Mouse (Mus musculus) erythroblast, embryonic 14.5 days (primary cell): ENCODE data around the gene AW146154. TPM values are rescaled to one million over a fixed set of nuclear protein-coding genes. Genes with fewer than 3 reads are reported as not detected.
A peak's percentile ranks its signal among the peaks of the same experiment; 100 is the strongest.
"Not testable (repeated sequence)": the region's sequence is repeated elsewhere in the genome, so short reads cannot be mapped to it uniquely, and the experiment has no call there.

Source experiments
- H3K27me3 ChIP-seq: 2 replicates; pipeline ENCODE4 v1.6.1; 2012; ENCODE audit warnings: inconsistent platforms; ENCODE audit not compliant: control insufficient read depth
- H3K36me3 ChIP-seq: 2 replicates; pipeline ENCODE4 v1.6.1; 2012; ENCODE audit warnings: mild to moderate bottlenecking, inconsistent platforms; ENCODE audit not compliant: control insufficient read depth
- H3K4me1 ChIP-seq: 2 replicates; pipeline ENCODE4 v1.6.1; 2012; ENCODE audit warnings: inconsistent platforms; ENCODE audit not compliant: control insufficient read depth
- H3K4me3 ChIP-seq: replicated peaks from 2 replicates; pipeline ENCODE3; 2012; ENCODE audit warnings: moderate library complexity, mild to moderate bottlenecking, inconsistent platforms
- H3K9me3 ChIP-seq: 2 replicates; pipeline ENCODE4 v1.6.1; 2012; ENCODE audit warnings: low read length, inconsistent platforms, mixed read lengths; ENCODE audit not compliant: control insufficient read depth
- GATA1 ChIP-seq: IDR thresholded peaks from 2 replicates; pipeline ENCODE4 v1.6.1; 2012; ENCODE audit warnings: low read length, inconsistent platforms, mixed read lengths
- TAL1 ChIP-seq: IDR thresholded peaks from 3 replicates; pipeline ENCODE4 v1.6.1; 2012; ENCODE audit warnings: low read length, inconsistent platforms, mixed read lengths
- polyA plus RNA-seq: library from polyadenylated mRNA; stranded (reverse); fragments of >175 nt; gene quantifications from 2 replicates; pipeline ENCODE4 v1.2.3, GENCODE M21; 2012

The AW146154 gene
- not detected in 2 replicates for polyA plus RNA-seq

GRCm38 (mm10) chr7:41499389-41500049 is at the start of gene AW146154, which contains the start of gene Gm20449:
TSS of gene AW146154 (minus strand) at chr7:41499890.
TSS of gene Gm20449 (minus strand) at chr7:41499417.
- H3K36me3 ChIP-seq, result no peaks in the 10 kb centered on the region; the same call in 1 of the 2 replicates
- no peaks in the 10 kb centered on the region for H3K27me3 ChIP-seq
- peaks cover 15% of the 10 kb centered on the region for H3K4me1 ChIP-seq
- H3K4me3 ChIP-seq, result peak within 1 kb of the TSS; percentile 90
- TF ChIP-seq GATA1 (no peak), TAL1 (no peak)
- H3K9me3 ChIP-seq, result no peaks in the 10 kb centered on the region

GRCm38 (mm10) chr7:41512672-41513071 is 13.0 kb upstream of the AW146154 start:
- Histone ChIP-seq H3K27me3 (no peaks in the 10 kb centered on the region), H3K36me3 (no peaks in the 10 kb centered on the region), H3K4me3 (no peak overlapping the region), H3K4me1 (no peaks in the 10 kb centered on the region), H3K9me3 (no peaks in the 10 kb centered on the region)
- no peak for TF ChIP-seq TAL1
- no peak for TF ChIP-seq GATA1

GRCm38 (mm10) chr7:41512207-41512606 is 12.5 kb upstream of the AW146154 start:
- no peaks in the 10 kb centered on the region for H3K27me3 ChIP-seq
- H3K4me3 ChIP-seq, result no peak overlapping the region
- H3K9me3 ChIP-seq, result peaks cover under 1% of the 10 kb centered on the region; the same call in 1 of the 2 replicates
- no peaks in the 10 kb centered on the region for H3K4me1 ChIP-seq
- H3K36me3 ChIP-seq, result no peaks in the 10 kb centered on the region
- TF ChIP-seq TAL1, result no peak
- no peak for TF ChIP-seq GATA1

GRCm38 (mm10) chr7:41502402-41502801 is 2.7 kb upstream of the AW146154 start:
- H3K27me3 ChIP-seq, result no peaks in the 10 kb centered on the region
- peaks cover 15% of the 10 kb centered on the region for H3K4me1 ChIP-seq
- no peaks in the 10 kb centered on the region for H3K36me3 ChIP-seq
- H3K9me3 ChIP-seq, result peaks cover 3% of the 10 kb centered on the region; the same call in 1 of the 2 replicates
- TF ChIP-seq GATA1 (no peak), TAL1 (no peak)
- H3K4me3 ChIP-seq, result no peak overlapping the region

GRCm38 (mm10) chr7:41500151-41500934 is 653 bp upstream of the AW146154 start:
- no peaks in the 10 kb centered on the region for H3K27me3 ChIP-seq
- peak overlapping the region; percentile 90 for H3K4me3 ChIP-seq
- peaks cover 15% of the 10 kb centered on the region for H3K4me1 ChIP-seq
- no peaks in the 10 kb centered on the region; the same call in 1 of the 2 replicates for H3K36me3 ChIP-seq
- H3K9me3 ChIP-seq, result no peaks in the 10 kb centered on the region
- TF ChIP-seq TAL1 (no peak), GATA1 (no peak)

- peak overlapping the region; percentile 90 for H3K4me3 ChIP-seq
- H3K4me1 ChIP-seq, result peaks cover 15% of the 10 kb centered on the region
- not testable (repeated sequence) for H3K36me3 ChIP-seq, H3K27me3 ChIP-seq, H3K9me3 ChIP-seq
These were observed 687 bp downstream of the AW146154 start for GRCm38 (mm10) chr7:41499018-41499388.

- Histone ChIP-seq H3K4me1 (peaks cover 15% of the 10 kb centered on the region), H3K4me3 (peak overlapping the region; percentile 90)
- not testable (repeated sequence) for H3K9me3 ChIP-seq, H3K36me3 ChIP-seq, H3K27me3 ChIP-seq
These were observed 1.2 kb downstream of the AW146154 start for GRCm38 (mm10) chr7:41498464-41498863.

GRCm38 (mm10) chr7:41497871-41498270 is 1.8 kb downstream of the AW146154 start:
- TF ChIP-seq TAL1, result no peak
- no peak for TF ChIP-seq GATA1
- H3K27me3 ChIP-seq, result no peaks in the 10 kb centered on the region
- H3K9me3 ChIP-seq, result no peaks in the 10 kb centered on the region
- H3K4me3 ChIP-seq, result no peak overlapping the region
- no peaks in the 10 kb centered on the region; the same call in 1 of the 2 replicates for H3K36me3 ChIP-seq
- peaks cover 15% of the 10 kb centered on the region for H3K4me1 ChIP-seq

- H3K36me3 ChIP-seq, result no peaks in the 10 kb centered on the region
These were observed 47.8 kb downstream of the AW146154 start for GRCm38 (mm10) chr7:41451864-41452263.

GRCm38 (mm10) chr7:41448596-41448995 is 51.1 kb downstream of the AW146154 start, which contains the start of gene Vmn2r57:
TSS of gene Vmn2r57 (minus strand) at chr7:41448696.
- not testable (repeated sequence) for H3K4me1 ChIP-seq, H3K9me3 ChIP-seq, H3K27me3 ChIP-seq, H3K4me3 ChIP-seq, H3K36me3 ChIP-seq

More at GRCm38 (mm10) chr7:41451864-41452263, 47.8 kb downstream of the AW146154 start:
- Histone ChIP-seq H3K4me3 (no peak overlapping the region), H3K4me1 (no peaks in the 10 kb centered on the region), H3K27me3 (no peaks in the 10 kb centered on the region), H3K9me3 (peaks cover 11% of the 10 kb centered on the region)
- TF ChIP-seq TAL1 (no peak), GATA1 (no peak)
